Comparison of ENCODE assay signal across 8 mouse cellular contexts in the genomic region with DNA sequence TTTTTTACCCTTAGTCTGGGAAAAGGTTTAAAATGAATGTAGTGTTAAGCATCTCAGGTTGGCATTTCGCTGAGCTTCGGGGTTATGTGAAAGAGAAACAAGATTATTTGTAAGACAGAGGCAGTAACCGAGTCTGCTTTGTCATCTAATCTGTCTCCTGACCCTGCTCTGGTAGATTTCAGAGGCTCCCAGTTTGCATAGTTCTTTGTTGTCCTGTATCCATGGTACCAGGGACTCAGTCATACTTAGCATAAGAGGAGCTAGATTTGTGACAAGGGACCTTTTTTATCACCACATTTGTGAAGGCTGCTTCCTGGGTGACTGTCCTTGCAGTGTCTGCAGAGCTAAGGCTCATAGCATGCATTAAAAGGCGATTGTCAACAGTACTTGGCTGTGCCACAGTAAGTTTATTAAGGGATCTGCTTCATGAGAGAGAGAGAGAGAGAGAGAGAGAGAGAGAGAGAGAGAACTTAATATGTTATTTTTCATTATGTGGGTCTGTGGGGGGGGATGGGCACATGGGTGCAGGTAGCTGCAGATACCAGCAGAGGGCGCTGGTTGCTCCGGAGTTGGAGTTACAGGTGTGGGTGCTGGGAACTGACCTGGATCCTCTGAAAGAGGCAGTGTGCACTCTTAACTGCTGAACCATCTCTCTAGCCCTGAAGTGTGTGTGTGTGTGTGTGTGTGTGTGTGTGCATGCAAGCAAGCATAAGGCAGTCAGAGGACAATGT. TPM values are rescaled to one million over a fixed set of nuclear protein-coding genes. Genes with fewer than 3 reads are reported as not detected.
DNase-seq lines count a peak whose midpoint lies in the region; ATAC-seq and TF ChIP-seq lines count a peak whose summit lies in the region.
"Had no signal": no experiment of that assay in that cellular context is flagged by ENCODE, and none has a peak within 500 bp of the region (broad histone marks: within the 10 kb centered on the region; RNA-seq: fewer than 3 reads in every experiment).

No protein-coding gene starts in this region.

- no peaks in the 10 kb centered on the region for H3K27me3 ChIP-seq in liver, adult 2 months (ENCODE audit: control insufficient read depth, insufficient read depth, low read length)
- H3K27me3 ChIP-seq in liver, embryonic 12.5 days (replicated peaks): peaks cover 14% of the 10 kb centered on the region; the same call in 1 of the 2 replicates
- no peaks in the 10 kb centered on the region for H3K27me3 ChIP-seq in hindbrain, embryonic 13.5 days
- H3K27me3 ChIP-seq in neural tube, embryonic 15.5 days (replicated peaks): no peaks in the 10 kb centered on the region

- TF ChIP-seq CTCF in liver, adult 2 months (IDR thresholded peaks at IDR 0.05; ENCODE audit: low read depth, low read length): peak; percentile 41

- H3K9ac ChIP-seq in liver, adult 2 months (ENCODE audit: low read depth, low read length): no peak overlapping the region
- H3K9ac ChIP-seq in liver, embryonic 12.5 days: no peak overlapping the region
- H3K9ac ChIP-seq in hindbrain, embryonic 13.5 days: no peak overlapping the region
- H3K9ac ChIP-seq in neural tube, embryonic 15.5 days (replicated peaks): no peak overlapping the region; the same call in 1 of the 2 replicates

- DNase-seq in liver, adult 2 months (ENCODE audit: extremely low read depth, low read depth, low spot score): no peak
- peak; percentile 19 for DNase-seq in T-cell, adult 2 months (ENCODE audit: low spot score)
- DNase-seq in right cerebral cortex, postnatal 4 days: no peak
- no peak for DNase-seq in urinary bladder, postnatal 36 days (ENCODE audit: low spot score in 2 of 2)

- no peak for TF ChIP-seq POLR2A in liver, adult 2 months (IDR thresholded peaks at IDR 0.05; ENCODE audit: extremely low read depth, insufficient read depth, low read length)

- no peaks in the 10 kb centered on the region for H3K9me3 ChIP-seq in liver, embryonic 12.5 days (replicated peaks)
- H3K9me3 ChIP-seq in hindbrain, embryonic 13.5 days: no peaks in the 10 kb centered on the region
- H3K9me3 ChIP-seq in neural tube, embryonic 15.5 days (replicated peaks): no peaks in the 10 kb centered on the region

- H3K27ac ChIP-seq in liver, adult 2 months (replicated peaks; ENCODE audit: insufficient read depth, low read depth, low read length): no peak overlapping the region
- no peak overlapping the region for H3K27ac ChIP-seq in liver, embryonic 12.5 days
- peak overlapping the region; percentile 93 for H3K27ac ChIP-seq in hindbrain, embryonic 13.5 days
- H3K27ac ChIP-seq in neural tube, embryonic 15.5 days (replicated peaks): peak overlapping the region; percentile 90

- ATAC-seq in liver, embryonic 12.5 days: no peak
- ATAC-seq in hindbrain, embryonic 13.5 days (ENCODE audit: low FRiP score): no peak
- ATAC-seq in neural tube, embryonic 15.5 days (ENCODE audit: low FRiP score): no peak

- H3K4me1 ChIP-seq in liver, adult 2 months (ENCODE audit: control insufficient read depth, insufficient read depth, low read length): no peaks in the 10 kb centered on the region
- H3K4me1 ChIP-seq in liver, embryonic 12.5 days: no peaks in the 10 kb centered on the region
- peaks cover 62% of the 10 kb centered on the region for H3K4me1 ChIP-seq in hindbrain, embryonic 13.5 days (replicated peaks)
- H3K4me1 ChIP-seq in neural tube, embryonic 15.5 days: peaks cover 64% of the 10 kb centered on the region

- H3K4me3 ChIP-seq in liver, adult 2 months (ENCODE audit: insufficient read depth, low read depth, low read length): no peak overlapping the region
- no peak overlapping the region for H3K4me3 ChIP-seq in liver, embryonic 12.5 days
- H3K4me3 ChIP-seq in hindbrain, embryonic 13.5 days: no peak overlapping the region
- no peak overlapping the region for H3K4me3 ChIP-seq in neural tube, embryonic 15.5 days (replicated peaks)
- H3K4me3 ChIP-seq: erythroblast, embryonic 14.5 days had no signal

- H3K4me2 ChIP-seq in liver, embryonic 12.5 days: no peak overlapping the region
- H3K4me2 ChIP-seq in hindbrain, embryonic 13.5 days: 0 out of 2 replicates have a peak overlapping the region, but pooled peaks have one; percentile 18
- H3K4me2 ChIP-seq in neural tube, embryonic 15.5 days: peak overlapping the region; percentile 42

- WGBS in liver, adult 2 months: 43% methylated on average over 6 of the region's 6 CpGs
- 33% methylated on average over 6 of the region's 6 CpGs for WGBS in liver, embryonic 12.5 days (ENCODE audit: insufficient replicate concordance)
- 39% methylated on average over 6 of the region's 6 CpGs for WGBS in hindbrain, embryonic 13.5 days
- 44% methylated on average over 6 of the region's 6 CpGs for WGBS in neural tube, embryonic 15.5 days

- no peaks in the 10 kb centered on the region for H3K79me2 ChIP-seq in liver, adult 2 months (ENCODE audit: control insufficient read depth, insufficient read depth, low read length)

- no peaks in the 10 kb centered on the region for H3K36me3 ChIP-seq in liver, adult 2 months (ENCODE audit: control insufficient read depth, insufficient read depth, low read length)
- H3K36me3 ChIP-seq in liver, embryonic 12.5 days: no peaks in the 10 kb centered on the region
- no peaks in the 10 kb centered on the region for H3K36me3 ChIP-seq in hindbrain, embryonic 13.5 days
- H3K36me3 ChIP-seq in neural tube, embryonic 15.5 days: no peaks in the 10 kb centered on the region

RNA-seq across cellular contexts. Expression of a gene that starts 3.3 kb away (rescaled TPM):
- total RNA-seq in liver, adult 2 months (2014; rRNA removed): not detected in 2 replicates
- polyA plus RNA-seq in liver, adult 2 months (2012; rRNA removed): not detected in 2 replicates
- polyA plus RNA-seq in liver, embryonic 12.5 days (2016; fragmentation: Nextera tagmentation; extraction: Ambion mirVana): not detected in 2 replicates
- 0.10 and 0.84 TPM in 2 replicates for polyA plus RNA-seq in hindbrain, embryonic 13.5 days (2015; fragmentation: Nextera tagmentation; extraction: Ambion mirVana)
- polyA plus RNA-seq in neural tube, embryonic 15.5 days (2015; fragmentation: Nextera tagmentation; extraction: Ambion mirVana): 0.12 and 0.36 TPM in 2 replicates
- polyA plus RNA-seq: erythroblast, embryonic 14.5 days had no signal

Comparison
In these comparisons a context has a peak if more than half of its experiments do, and no peak if none do; other contexts are left out.
1. H3K27ac ChIP-seq: peak in hindbrain, embryonic 13.5 days (single experiment) and neural tube, embryonic 15.5 days (single experiment); none in liver, adult 2 months (single experiment) and liver, embryonic 12.5 days (single experiment).